Mouse (Mus musculus) forebrain, embryonic 14.5 days (tissue): ENCODE results near the gene Stk38l. TPM values are rescaled to one million over a fixed set of nuclear protein-coding genes. Genes with fewer than 3 reads are reported as not detected.

Experiments used
- polyA plus RNA-seq: library from polyadenylated mRNA; unstranded; fragments of >200 nt; fragmentation: Nextera tagmentation; extraction: Ambion mirVana; gene quantifications from 2 replicates; pipeline ENCODE4 v1.2.1, GENCODE M21; 2014

Gene Stk38l
- polyA plus RNA-seq, 1 experiment from 2014 or later: 13.5 TPM

Other genes with a start within 250 kb of the Stk38l start
- 2.4 and 4.5 TPM in 2 replicates for gene Itpr2, start 222.8 kb upstream of the Stk38l start, polyA plus RNA-seq
- 56.1 TPM in 2 replicates for gene Fgfr1op2, start 147.8 kb upstream of the Stk38l start, polyA plus RNA-seq
- 52.9 and 62.2 TPM in 2 replicates for gene Ints13, start 147.2 kb upstream of the Stk38l start, polyA plus RNA-seq
- gene Med21, start 82.4 kb upstream of the Stk38l start, polyA plus RNA-seq: 117 and 122 TPM in 2 replicates
- 29.5 and 31.1 TPM in 2 replicates for gene Tm7sf3, start 82.2 kb upstream of the Stk38l start, polyA plus RNA-seq
- 0.59 and 1.0 TPM in 2 replicates for gene Arntl2, start 71.1 kb downstream of the Stk38l start, polyA plus RNA-seq
- not detected in 2 replicates for gene Smco2, start 125.1 kb downstream of the Stk38l start, polyA plus RNA-seq
- 10.9 and 15.9 TPM in 2 replicates for gene Ppfibp1, start 163.5 kb downstream of the Stk38l start, polyA plus RNA-seq
- gene 1700034J05Rik, start 229.4 kb downstream of the Stk38l start, polyA plus RNA-seq: not detected in 2 replicates